Comparison of ENCODE assay signal across 8 mouse cellular contexts in genomic region chr2:110191965-110192701, GRCm38 (mm10).
DNase-seq lines count a peak whose midpoint lies in the region; ATAC-seq and TF ChIP-seq lines count a peak whose summit lies in the region.

No protein-coding gene starts in this region.

- 28% methylated on average over 15 of the region's 15 CpGs for WGBS in lung, embryonic 14.5 days
- 25% methylated on average over 15 of the region's 15 CpGs for whole genome bisulfite sequencing in lung, adult 2 months
- 14% methylated on average over 15 of the region's 15 CpGs for WGBS in hindbrain, embryonic 16.5 days
- 15% methylated on average over 15 of the region's 15 CpGs for WGBS in limb, embryonic 15.5 days
- WGBS in neural tube, embryonic 13.5 days, result 8% methylated on average over 15 of the region's 15 CpGs

- H3K4me3 ChIP-seq in lung, embryonic 14.5 days (ENCODE audit: low read depth, low read length), result no peak overlapping the region
- no peak overlapping the region for H3K4me3 ChIP-seq in lung, adult 2 months (replicated peaks; ENCODE audit: extremely low read depth, low read depth, low read length)
- no peak overlapping the region for H3K4me3 ChIP-seq in hindbrain, embryonic 16.5 days (ENCODE audit: low read length)
- H3K4me3 ChIP-seq in limb, embryonic 15.5 days, result no peak overlapping the region; the same call in 1 of the 2 replicates
- 0 out of 2 replicates have a peak overlapping the region, but pooled peaks have one; percentile 0 for H3K4me3 ChIP-seq in neural tube, embryonic 13.5 days

- peak overlapping the region; percentile 38; the same call in 1 of the 2 replicates for H3K27ac ChIP-seq in lung, embryonic 14.5 days (ENCODE audit: low read depth)
- H3K27ac ChIP-seq in hindbrain, embryonic 16.5 days (ENCODE audit: low read depth, low read length), result no peak overlapping the region
- peak overlapping the region; percentile 82 for H3K27ac ChIP-seq in limb, embryonic 15.5 days
- peak overlapping the region; percentile 56 for H3K27ac ChIP-seq in neural tube, embryonic 13.5 days (replicated peaks)

- H3K9ac ChIP-seq in lung, embryonic 14.5 days, result no peak overlapping the region
- H3K9ac ChIP-seq in hindbrain, embryonic 16.5 days (ENCODE audit: low read depth, low read length), result no peak overlapping the region
- H3K9ac ChIP-seq in limb, embryonic 15.5 days, result no peak overlapping the region
- H3K9ac ChIP-seq in neural tube, embryonic 13.5 days, result 0 out of 2 replicates have a peak overlapping the region, but pooled peaks have one; percentile 34

- peaks cover 24% of the 10 kb centered on the region for H3K27me3 ChIP-seq in lung, embryonic 14.5 days (ENCODE audit: insufficient read depth, low read length)
- no peaks in the 10 kb centered on the region for H3K27me3 ChIP-seq in hindbrain, embryonic 16.5 days (replicated peaks; ENCODE audit: control insufficient read depth, insufficient read depth, low read length)
- no peaks in the 10 kb centered on the region for H3K27me3 ChIP-seq in limb, embryonic 15.5 days
- H3K27me3 ChIP-seq in neural tube, embryonic 13.5 days, result peaks cover 4% of the 10 kb centered on the region; the same call in 1 of the 2 replicates

- ATAC-seq in lung, embryonic 14.5 days (ENCODE audit: insufficient read depth), result peak; percentile 87
- ATAC-seq in hindbrain, embryonic 16.5 days, result peak; percentile 63
- ATAC-seq in limb, embryonic 15.5 days (ENCODE audit: insufficient number of reproducible peaks, low FRiP score, low TSS enrichment, low read depth), result peak; percentile 82
- peak; percentile 79 for ATAC-seq in neural tube, embryonic 13.5 days (ENCODE audit: low read depth)
- ATAC-seq in CD4-positive, CD25-positive, alpha-beta regulatory T cell, adult 4 months, result no peak

- no peak for TF ChIP-seq POLR2A in lung, adult 2 months (IDR thresholded peaks at IDR 0.05; ENCODE audit: borderline replicate concordance, extremely low read depth, low read depth, low read length)

- no peaks in the 10 kb centered on the region for H3K36me3 ChIP-seq in lung, embryonic 14.5 days (ENCODE audit: insufficient read depth)
- no peaks in the 10 kb centered on the region for H3K36me3 ChIP-seq in hindbrain, embryonic 16.5 days (ENCODE audit: control insufficient read depth, insufficient read depth, low read length)
- H3K36me3 ChIP-seq in limb, embryonic 15.5 days, result no peaks in the 10 kb centered on the region
- no peaks in the 10 kb centered on the region for H3K36me3 ChIP-seq in neural tube, embryonic 13.5 days

- H3K4me1 ChIP-seq in lung, embryonic 14.5 days (ENCODE audit: insufficient read depth), result no peaks in the 10 kb centered on the region
- peaks cover 3% of the 10 kb centered on the region for H3K4me1 ChIP-seq in lung, adult 2 months (ENCODE audit: control insufficient read depth, insufficient read depth, low read length)
- H3K4me1 ChIP-seq in hindbrain, embryonic 16.5 days (ENCODE audit: control insufficient read depth, insufficient read depth, low read depth, low read length), result peaks cover 4% of the 10 kb centered on the region; the same call in 1 of the 2 replicates
- peaks cover 29% of the 10 kb centered on the region for H3K4me1 ChIP-seq in limb, embryonic 15.5 days
- peaks cover 21% of the 10 kb centered on the region for H3K4me1 ChIP-seq in neural tube, embryonic 13.5 days (replicated peaks)

- no peaks in the 10 kb centered on the region for H3K9me3 ChIP-seq in lung, embryonic 14.5 days (ENCODE audit: low read depth, low read length)
- H3K9me3 ChIP-seq in hindbrain, embryonic 16.5 days (ENCODE audit: control insufficient read depth, low read length), result no peaks in the 10 kb centered on the region
- H3K9me3 ChIP-seq in limb, embryonic 15.5 days, result no peaks in the 10 kb centered on the region
- no peaks in the 10 kb centered on the region for H3K9me3 ChIP-seq in neural tube, embryonic 13.5 days

- H3K4me2 ChIP-seq in lung, embryonic 14.5 days, result peak overlapping the region; percentile 34
- peak overlapping the region; percentile 49 for H3K4me2 ChIP-seq in hindbrain, embryonic 16.5 days (ENCODE audit: low read length)
- H3K4me2 ChIP-seq in limb, embryonic 15.5 days, result peak overlapping the region; percentile 40
- peak overlapping the region; percentile 39 for H3K4me2 ChIP-seq in neural tube, embryonic 13.5 days

- no peak for TF ChIP-seq CTCF in lung, embryonic 14.5 days (IDR thresholded peaks at IDR 0.05; ENCODE audit: low read depth)
- TF ChIP-seq CTCF in lung, adult 2 months (IDR thresholded peaks at IDR 0.05; ENCODE audit: insufficient read depth, low read length), result no peak

- peak; percentile 88 for DNase-seq in lung, embryonic 14.5 days
- no peak for DNase-seq in lung, adult 2 months
- DNase-seq in gastrocnemius, adult 8-10 months (ENCODE audit: low spot score in 2 of 2), result peak; percentile 78 to 89
- DNase-seq in T-cell, adult 2 months (ENCODE audit: low spot score), result no peak

Comparison
In these comparisons a context has a peak if more than half of its experiments do, and no peak if none do; other contexts are left out.
1. DNase-seq: peak in lung, embryonic 14.5 days (single experiment) and gastrocnemius, adult 8-10 months (2 of 2); none in lung, adult 2 months (single experiment) and T-cell, adult 2 months (single experiment).
2. Peak in every context shown above with its lines, with median percentiles within 50 percentile points of each other: H3K4me2 ChIP-seq.